Mouse (Mus musculus): ENCODE measurements around the gene Fyttd1.

DNA sequence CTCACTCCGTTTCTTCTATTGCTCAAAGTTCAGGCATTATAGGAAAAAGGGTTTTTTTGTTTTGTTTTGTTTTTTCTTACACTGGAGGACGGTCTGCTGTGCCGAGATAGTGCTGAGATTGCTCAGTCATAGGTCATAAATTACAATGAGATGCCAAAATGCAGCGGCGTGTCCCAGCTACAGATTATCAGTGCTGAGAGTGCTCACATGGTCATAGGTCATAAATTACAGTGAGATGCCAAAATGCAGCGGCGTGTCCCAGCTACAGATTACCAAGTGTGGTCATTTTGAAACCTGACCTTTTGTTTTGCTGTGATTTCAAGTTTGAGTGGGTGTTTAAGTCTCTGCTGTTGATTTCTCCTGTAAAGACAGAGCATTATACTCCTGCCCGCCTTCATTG lies 29.4 kb downstream of the Fyttd1 start:
- TF ChIP-seq CTCF (IDR thresholded peaks at IDR 0.05; ENCODE audit: low read depth) = no peak
- TF ChIP-seq EP300 (IDR thresholded peaks at IDR 0.05; ENCODE audit: low read depth) = no peak

Measured in liver, embryonic 14.5 days (tissue).